Mouse (Mus musculus): ENCODE data around the gene Erv3. TPM values are rescaled to one million over a fixed set of nuclear protein-coding genes. Genes with fewer than 3 reads are reported as not detected.

Gene Erv3
- polyA plus RNA-seq, 1 experiment from 2014 or later: not detected

DNA sequence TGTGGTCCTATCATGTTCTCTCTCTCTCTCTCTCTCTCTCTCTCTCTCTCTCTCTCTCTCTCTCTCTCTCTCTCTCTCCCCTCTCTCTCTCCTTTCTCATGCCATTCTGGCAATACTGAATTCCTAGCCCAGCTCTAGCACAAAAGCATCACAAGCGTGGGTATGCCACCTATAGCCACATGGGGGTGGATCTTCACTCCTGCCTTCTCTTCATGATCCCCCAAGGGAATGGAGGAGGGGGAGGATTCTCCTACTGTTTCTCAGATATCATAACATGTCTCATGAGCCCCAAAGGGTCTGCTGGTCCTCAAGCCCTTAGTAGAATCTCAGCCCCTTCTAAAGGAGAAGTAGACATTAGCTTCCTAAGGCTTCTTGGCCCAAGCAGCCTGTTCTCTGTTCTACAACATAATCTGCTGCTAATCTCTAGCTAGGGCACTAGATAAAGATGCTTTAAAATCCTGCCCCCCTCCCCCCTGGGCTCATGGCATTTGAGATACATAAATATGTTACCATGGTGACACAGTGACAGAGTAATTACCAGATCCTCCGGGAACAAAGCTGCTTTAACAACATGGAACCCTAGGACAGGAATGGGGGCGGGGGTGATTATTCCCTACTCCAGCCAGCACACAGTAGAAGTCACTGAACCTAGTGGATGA is 3.2 kb upstream of the Erv3 start:
- no peak overlapping the region for H3K4me3 ChIP-seq (replicated peaks)
- no peaks in the 10 kb centered on the region for H3K27me3 ChIP-seq (replicated peaks)
- H3K4me2 ChIP-seq: no peak overlapping the region
- H3K9ac ChIP-seq: no peak overlapping the region
- 56% methylated on average over 3 of the region's 3 CpGs for WGBS
- no peaks in the 10 kb centered on the region for H3K4me1 ChIP-seq
- ATAC-seq (ENCODE audit: insufficient read depth, low FRiP score, low read depth): no peak
- no peaks in the 10 kb centered on the region for H3K9me3 ChIP-seq
- no peak overlapping the region for H3K27ac ChIP-seq
- H3K36me3 ChIP-seq: no peaks in the 10 kb centered on the region

DNA sequence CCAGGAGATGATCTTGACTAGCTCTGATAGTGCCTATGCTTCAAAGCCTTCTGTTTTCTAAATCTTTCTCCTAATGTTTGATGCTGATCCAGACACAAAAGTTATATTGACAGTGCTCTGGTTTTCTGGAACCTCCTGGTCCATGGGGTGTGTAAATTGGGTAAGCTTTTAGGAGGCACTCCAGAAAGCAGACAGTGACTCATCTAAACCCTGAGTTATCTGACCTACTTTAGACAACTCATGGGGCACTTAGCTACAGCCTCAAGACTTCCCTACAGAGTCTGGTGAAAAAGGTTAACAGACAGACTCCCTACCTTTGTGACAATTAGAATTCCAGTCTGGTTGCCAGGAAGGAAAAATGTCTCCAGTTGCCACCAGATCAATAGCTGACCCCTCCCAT is 1.7 kb downstream of the Erv3 start:
- H3K27ac ChIP-seq: no peak overlapping the region
- H3K27me3 ChIP-seq (replicated peaks): no peaks in the 10 kb centered on the region
- no peaks in the 10 kb centered on the region for H3K4me1 ChIP-seq
- H3K36me3 ChIP-seq: no peaks in the 10 kb centered on the region
- no peaks in the 10 kb centered on the region for H3K9me3 ChIP-seq
- H3K4me2 ChIP-seq: no peak overlapping the region
- no peak for ATAC-seq (ENCODE audit: insufficient read depth, low FRiP score, low read depth)
- H3K4me3 ChIP-seq (replicated peaks): no peak overlapping the region
- H3K9ac ChIP-seq: no peak overlapping the region

DNA sequence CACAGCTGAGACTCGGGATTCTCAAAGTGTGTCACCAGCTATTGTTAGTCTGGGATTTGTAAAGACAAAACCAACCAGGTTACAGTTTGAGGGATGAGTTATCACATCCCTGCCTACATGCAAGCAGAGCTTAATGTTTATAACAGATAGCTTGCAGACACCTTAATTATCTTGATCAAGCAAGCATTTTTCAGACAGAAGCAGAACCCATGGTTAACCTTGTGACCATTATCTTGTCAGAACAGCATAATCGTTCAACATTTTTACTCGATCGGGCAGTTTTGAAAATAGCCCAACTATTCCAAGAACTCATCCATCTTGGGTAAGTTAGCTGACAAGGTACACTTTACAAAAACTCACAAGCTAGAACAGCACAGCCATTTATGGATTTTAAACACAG is 5.8 kb downstream of the Erv3 start:
- Histone ChIP-seq H3K4me1 (no peaks in the 10 kb centered on the region), H3K36me3 (no peaks in the 10 kb centered on the region), H3K9ac (no peak overlapping the region), H3K9me3 (no peaks in the 10 kb centered on the region), H3K4me2 (no peak overlapping the region), H3K27me3 (replicated peaks) (no peaks in the 10 kb centered on the region), H3K27ac (no peak overlapping the region), H3K4me3 (replicated peaks) (no peak overlapping the region)
- 36% methylated on average over 4 of the region's 4 CpGs for WGBS
- ATAC-seq (ENCODE audit: insufficient read depth, low FRiP score, low read depth): no peak

DNA sequence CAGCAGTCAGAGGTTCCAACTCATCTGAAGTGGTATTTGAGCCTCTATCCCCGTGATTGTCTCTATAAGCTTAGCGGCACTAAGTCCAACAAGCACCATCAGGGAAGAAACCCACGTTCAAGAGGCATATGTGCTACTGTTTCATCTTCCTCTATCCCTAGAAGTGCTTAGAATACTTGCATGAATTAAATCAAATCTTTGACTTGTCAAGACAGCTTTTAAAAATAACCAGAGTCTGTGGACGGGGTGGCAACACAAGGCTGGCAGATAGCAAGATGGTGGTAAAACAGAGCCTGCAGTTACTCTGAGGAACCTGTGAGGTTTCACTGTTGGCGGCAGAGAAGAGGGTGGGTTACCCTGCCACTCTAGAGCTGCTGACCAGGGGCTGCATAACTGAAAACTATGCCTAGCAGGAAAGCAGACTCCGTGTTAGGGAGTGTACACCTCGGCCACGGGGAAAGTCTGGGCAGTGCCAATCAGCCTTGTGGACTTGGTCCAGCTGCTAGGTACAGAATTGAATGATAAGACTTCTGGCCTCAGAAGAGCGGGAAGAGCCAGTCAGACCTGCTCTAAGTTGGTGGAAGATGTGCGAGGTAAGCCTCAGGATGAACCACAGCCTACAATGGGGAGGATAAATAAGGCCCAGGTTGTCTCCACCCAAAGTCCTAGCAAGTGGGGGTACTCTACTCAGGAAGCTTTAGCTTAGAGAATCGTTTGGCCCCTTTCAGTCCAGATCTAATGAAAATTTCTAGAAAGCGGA is 8.0 kb downstream of the Erv3 start:
- Histone ChIP-seq H3K36me3 (no peaks in the 10 kb centered on the region), H3K4me3 (replicated peaks) (no peak overlapping the region), H3K4me2 (no peak overlapping the region), H3K27ac (no peak overlapping the region), H3K4me1 (no peaks in the 10 kb centered on the region), H3K27me3 (replicated peaks) (no peaks in the 10 kb centered on the region), H3K9ac (no peak overlapping the region), H3K9me3 (no peaks in the 10 kb centered on the region)
- 81% methylated on average over 12 of the region's 12 CpGs for WGBS
- ATAC-seq (ENCODE audit: insufficient read depth, low FRiP score, low read depth): no peak

DNA sequence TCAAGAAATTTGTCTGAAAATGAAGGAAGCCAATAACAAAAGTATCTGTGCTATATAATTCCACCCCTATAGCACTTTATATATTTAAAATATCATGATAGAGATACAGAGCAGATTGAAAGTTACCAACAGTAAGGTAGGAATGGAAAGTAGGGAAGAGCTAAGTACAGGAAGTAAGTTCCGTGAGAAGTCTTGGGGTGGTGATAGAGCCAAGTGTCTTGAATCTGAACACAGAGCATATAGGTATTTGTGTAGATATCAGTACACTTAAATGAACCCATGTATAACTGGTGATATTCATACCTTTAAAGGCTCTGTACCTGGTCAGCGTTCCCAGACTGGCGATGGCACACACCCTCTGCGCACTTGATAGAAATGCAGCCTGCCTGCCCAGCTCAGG is 9.5 kb downstream of the Erv3 start:
- 95% methylated on average over 4 of the region's 4 CpGs for WGBS
- Histone ChIP-seq H3K4me1 (peaks cover 8% of the 10 kb centered on the region; the same call in 1 of the 2 replicates), H3K9ac (no peak overlapping the region), H3K27ac (no peak overlapping the region), H3K9me3 (no peaks in the 10 kb centered on the region), H3K36me3 (no peaks in the 10 kb centered on the region), H3K27me3 (replicated peaks) (no peaks in the 10 kb centered on the region), H3K4me2 (no peak overlapping the region), H3K4me3 (replicated peaks) (no peak overlapping the region)
- ATAC-seq (ENCODE audit: insufficient read depth, low FRiP score, low read depth): no peak

DNA sequence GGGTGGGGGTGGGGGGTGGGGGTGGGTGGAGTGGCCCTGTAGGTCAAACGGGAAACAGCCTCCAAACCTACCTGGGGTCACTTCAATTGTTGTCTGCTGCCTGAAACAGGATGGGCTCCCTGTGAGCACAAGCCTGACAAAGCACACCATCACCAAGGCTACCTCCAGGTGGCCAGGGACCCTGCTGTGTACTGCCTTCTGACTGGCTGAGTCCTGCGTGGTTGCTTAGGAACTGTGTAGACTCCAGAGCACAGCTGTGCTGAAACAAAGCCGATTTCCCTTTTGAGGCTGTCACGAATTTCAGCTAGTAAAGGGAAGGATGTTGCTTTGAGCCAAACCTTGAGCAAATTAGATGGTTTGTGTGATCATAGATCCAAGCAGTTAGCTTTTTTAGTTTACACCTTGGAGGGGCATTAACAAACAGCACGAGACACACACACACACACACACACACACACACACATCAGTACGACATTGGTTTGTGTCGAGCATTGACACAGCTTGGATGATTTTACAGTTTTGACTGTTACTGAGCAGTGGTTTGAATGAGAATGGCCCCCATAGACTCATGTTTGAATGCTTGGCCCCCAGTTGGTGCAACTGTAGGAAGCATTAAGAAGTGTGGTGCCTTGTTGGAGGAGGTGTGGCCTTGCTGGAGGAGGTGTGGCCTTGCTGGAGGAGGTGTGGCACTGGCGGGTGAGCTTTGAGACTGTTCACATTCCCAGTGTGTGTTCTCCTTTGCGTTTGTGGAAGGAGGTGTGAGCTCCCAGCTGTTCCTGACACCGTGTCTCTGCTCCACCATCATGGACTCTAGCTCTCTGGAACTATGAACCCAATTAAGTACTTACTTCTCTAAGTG is 11.8 kb downstream of the Erv3 start:
- H3K4me3 ChIP-seq (replicated peaks): no peak overlapping the region
- WGBS: 13% methylated on average over 10 of the region's 10 CpGs
- no peak overlapping the region for H3K27ac ChIP-seq
- H3K27me3 ChIP-seq (replicated peaks): no peaks in the 10 kb centered on the region
- H3K9me3 ChIP-seq: no peaks in the 10 kb centered on the region
- peak; percentile 67 for ATAC-seq (ENCODE audit: insufficient read depth, low FRiP score, low read depth)
- no peaks in the 10 kb centered on the region for H3K36me3 ChIP-seq
- H3K4me2 ChIP-seq: peak overlapping the region; percentile 6; the same call in 1 of the 2 replicates
- peaks cover 8% of the 10 kb centered on the region; the same call in 1 of the 2 replicates for H3K4me1 ChIP-seq
- H3K9ac ChIP-seq: no peak overlapping the region

DNA sequence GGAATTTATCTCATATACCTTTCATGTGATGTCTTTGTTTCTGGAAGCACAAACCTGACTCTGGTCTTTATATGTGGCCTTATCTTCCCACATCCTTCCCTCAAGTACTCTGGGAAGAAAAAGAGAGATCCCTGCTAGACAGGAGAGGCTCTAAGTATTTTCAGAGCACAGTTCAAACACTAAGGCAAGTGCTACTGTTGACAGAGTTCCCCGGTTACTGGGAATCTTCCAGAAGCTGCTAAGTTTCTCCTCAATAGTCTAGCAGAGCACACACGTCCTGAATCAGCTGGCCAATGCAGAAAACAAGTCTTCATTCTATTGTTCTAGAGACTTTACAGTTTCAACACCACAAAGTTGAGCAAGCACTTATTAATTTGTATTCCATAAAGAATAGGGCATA is 12.7 kb downstream of the Erv3 start:
- Histone ChIP-seq H3K36me3 (no peaks in the 10 kb centered on the region), H3K4me2 (no peak overlapping the region), H3K4me1 (peaks cover 8% of the 10 kb centered on the region; the same call in 1 of the 2 replicates), H3K9ac (no peak overlapping the region), H3K27me3 (replicated peaks) (no peaks in the 10 kb centered on the region), H3K4me3 (replicated peaks) (no peak overlapping the region), H3K27ac (no peak overlapping the region), H3K9me3 (no peaks in the 10 kb centered on the region)
- WGBS: 35% methylated on average over 2 of the region's 2 CpGs
- no peak for ATAC-seq (ENCODE audit: insufficient read depth, low FRiP score, low read depth)

DNA sequence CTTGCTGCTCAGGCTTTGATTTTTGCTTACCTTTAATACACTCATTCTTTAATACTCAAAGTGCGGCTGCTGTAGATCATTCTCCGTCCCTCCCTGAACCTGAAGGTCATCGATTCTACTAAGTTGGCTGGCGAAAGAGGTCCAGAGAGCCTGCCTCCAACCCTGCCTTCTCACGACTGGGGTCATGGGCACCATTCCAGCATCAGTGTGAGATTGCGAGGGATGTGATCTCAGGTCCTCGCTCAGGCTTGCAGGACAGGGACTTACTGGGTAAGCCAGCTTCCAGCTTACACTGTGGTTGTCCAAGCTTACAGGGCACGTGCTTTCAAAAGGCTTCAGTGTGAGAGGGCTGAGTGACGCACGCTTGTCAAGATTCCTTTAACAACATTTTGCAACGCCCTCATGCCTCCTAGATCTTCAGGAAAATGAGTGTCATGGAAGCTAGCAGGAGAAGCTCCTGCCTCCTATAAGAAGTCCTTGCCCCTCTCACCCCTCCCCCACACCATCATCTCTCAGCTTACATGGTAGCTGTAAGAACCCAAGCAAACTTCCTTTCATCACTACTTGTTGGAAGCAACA is 13.3 kb downstream of the Erv3 start:
- Histone ChIP-seq H3K27me3 (replicated peaks) (no peaks in the 10 kb centered on the region), H3K4me1 (peaks cover 8% of the 10 kb centered on the region; the same call in 1 of the 2 replicates), H3K27ac (no peak overlapping the region), H3K4me2 (no peak overlapping the region), H3K36me3 (no peaks in the 10 kb centered on the region), H3K4me3 (replicated peaks) (no peak overlapping the region), H3K9me3 (no peaks in the 10 kb centered on the region), H3K9ac (no peak overlapping the region)
- ATAC-seq (ENCODE audit: insufficient read depth, low FRiP score, low read depth): no peak
- WGBS: 59% methylated on average over 11 of the region's 11 CpGs

DNA sequence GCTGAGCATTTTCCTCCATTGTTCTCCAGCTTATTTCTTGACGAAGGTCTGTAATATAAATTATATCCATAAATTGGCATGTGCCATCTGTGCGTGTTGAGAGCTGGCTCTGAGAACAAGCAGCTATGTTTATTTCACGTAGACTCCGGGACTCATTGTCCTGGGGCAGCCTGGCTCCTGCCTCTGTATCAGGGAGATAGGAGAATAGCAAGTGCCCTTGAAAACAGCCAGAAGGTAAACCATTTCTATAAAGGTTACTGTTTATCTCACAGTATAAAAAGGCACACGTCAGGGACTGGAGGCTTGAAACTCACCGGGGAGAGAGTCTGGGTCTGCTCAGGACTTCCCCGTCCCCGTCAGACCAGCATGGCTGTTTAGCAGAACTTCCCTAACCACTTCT is 13.9 kb downstream of the Erv3 start:
- no peaks in the 10 kb centered on the region for H3K27me3 ChIP-seq (replicated peaks)
- no peaks in the 10 kb centered on the region for H3K9me3 ChIP-seq
- H3K27ac ChIP-seq: no peak overlapping the region
- no peak for ATAC-seq (ENCODE audit: insufficient read depth, low FRiP score, low read depth)
- 31% methylated on average over 8 of the region's 8 CpGs for WGBS
- no peak overlapping the region for H3K4me2 ChIP-seq
- H3K4me3 ChIP-seq (replicated peaks): no peak overlapping the region
- no peaks in the 10 kb centered on the region for H3K36me3 ChIP-seq
- H3K4me1 ChIP-seq: peaks cover 8% of the 10 kb centered on the region; the same call in 1 of the 2 replicates
- H3K9ac ChIP-seq: no peak overlapping the region

DNA sequence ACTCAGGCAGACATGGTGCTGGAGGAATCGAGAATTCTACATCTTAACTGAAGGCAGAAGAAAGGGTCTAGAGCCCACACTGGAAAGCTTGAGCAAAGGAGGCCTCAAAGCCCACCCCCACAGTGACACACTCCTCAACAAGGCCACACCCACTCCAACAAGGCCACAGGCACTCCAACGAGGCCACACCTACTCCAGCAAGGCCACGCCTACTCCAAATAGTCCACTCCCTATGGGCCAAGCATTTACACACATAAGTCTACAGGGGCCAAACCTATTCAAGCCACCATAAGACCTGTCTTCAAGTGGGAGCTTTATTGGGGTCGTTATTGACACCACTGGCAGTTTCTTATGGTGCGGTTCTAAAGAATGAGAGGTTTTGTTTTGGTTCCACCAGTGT is 17.0 kb downstream of the Erv3 start:
- H3K27me3 ChIP-seq (replicated peaks): no peaks in the 10 kb centered on the region
- H3K4me2 ChIP-seq: no peak overlapping the region
- ATAC-seq (ENCODE audit: insufficient read depth, low FRiP score, low read depth): no peak
- no peak overlapping the region for H3K4me3 ChIP-seq (replicated peaks)
- H3K9ac ChIP-seq: no peak overlapping the region
- no peak overlapping the region for H3K27ac ChIP-seq
- peaks cover 8% of the 10 kb centered on the region; the same call in 1 of the 2 replicates for H3K4me1 ChIP-seq
- WGBS: 83% methylated on average over 5 of the region's 5 CpGs
- no peaks in the 10 kb centered on the region for H3K36me3 ChIP-seq
- no peaks in the 10 kb centered on the region for H3K9me3 ChIP-seq

DNA sequence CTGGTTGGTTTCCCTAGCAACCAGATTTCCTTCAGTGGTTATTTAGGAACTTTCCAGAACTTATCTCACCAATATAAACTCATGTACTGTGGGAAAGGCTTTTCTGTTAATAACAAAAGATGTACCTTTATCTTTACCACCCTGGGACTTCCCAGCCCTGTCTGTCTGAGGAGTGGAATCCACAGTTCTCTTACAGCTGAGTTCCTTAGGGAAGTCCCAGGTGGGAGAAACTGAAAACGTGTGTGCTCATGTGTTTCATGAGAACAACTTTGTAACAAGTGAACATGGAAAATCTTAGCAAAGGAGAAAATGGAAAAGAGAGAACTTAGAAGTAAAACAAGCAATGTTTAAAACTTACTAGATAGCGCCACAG is 18.2 kb downstream of the Erv3 start:
- WGBS: 63% methylated on average over 2 of the region's 2 CpGs
- H3K4me3 ChIP-seq (replicated peaks): no peak overlapping the region
- no peaks in the 10 kb centered on the region for H3K9me3 ChIP-seq
- H3K4me2 ChIP-seq: no peak overlapping the region
- peaks cover 8% of the 10 kb centered on the region; the same call in 1 of the 2 replicates for H3K4me1 ChIP-seq
- H3K9ac ChIP-seq: no peak overlapping the region
- ATAC-seq (ENCODE audit: insufficient read depth, low FRiP score, low read depth): no peak
- H3K36me3 ChIP-seq: no peaks in the 10 kb centered on the region
- no peaks in the 10 kb centered on the region for H3K27me3 ChIP-seq (replicated peaks)
- H3K27ac ChIP-seq: no peak overlapping the region

Measured in stomach, embryonic 15.5 days (tissue).